Mouse (Mus musculus): ENCODE results near the gene Uso1.
A peak's percentile ranks its signal among the peaks of the same experiment; 100 is the strongest.

The Uso1 gene

DNA sequence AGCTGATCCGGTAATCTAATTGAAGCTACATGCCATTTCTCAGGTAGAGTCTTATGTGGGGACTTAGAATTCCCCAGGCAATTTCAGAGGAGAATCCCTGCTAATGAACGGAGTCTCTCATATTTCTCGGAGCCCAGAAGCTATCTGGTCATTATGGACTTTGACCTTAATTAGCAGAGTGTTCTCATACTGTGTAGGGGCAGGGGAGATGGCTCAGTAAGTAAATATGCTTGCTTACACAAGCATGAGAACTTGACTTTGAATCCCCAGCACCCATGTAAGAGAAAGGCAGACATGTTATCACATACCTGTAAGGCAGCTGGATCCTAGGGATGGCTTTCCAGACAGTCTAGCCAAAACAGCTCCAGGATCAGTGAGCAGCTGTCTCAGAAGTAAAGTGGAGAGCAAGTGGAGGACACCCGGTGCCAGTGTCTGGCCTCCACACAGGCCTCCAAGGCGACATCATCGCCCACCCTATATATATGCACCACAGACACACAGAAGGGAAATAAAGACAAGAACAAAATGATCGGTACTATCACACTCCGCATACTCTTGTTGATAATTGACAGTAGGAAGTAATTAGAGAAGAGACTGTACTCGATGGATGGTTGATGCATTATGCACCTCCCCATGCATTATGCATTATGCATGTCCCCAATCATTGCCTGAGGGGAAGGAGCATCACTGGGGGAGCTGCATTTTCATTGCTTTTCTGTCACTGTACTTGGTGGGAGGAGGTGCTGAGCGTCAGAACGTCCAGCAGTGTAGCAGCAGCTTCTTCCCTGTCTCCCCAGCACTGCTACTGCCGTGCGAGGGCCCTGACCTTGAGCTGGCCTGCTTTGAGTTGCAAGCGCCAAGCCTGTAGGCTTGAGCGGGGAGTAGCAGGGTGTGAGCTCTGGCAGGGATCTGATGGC, 59.4 kb downstream of the Uso1 start:
- DNase-seq (ENCODE audit: low spot score): no peak

DNA sequence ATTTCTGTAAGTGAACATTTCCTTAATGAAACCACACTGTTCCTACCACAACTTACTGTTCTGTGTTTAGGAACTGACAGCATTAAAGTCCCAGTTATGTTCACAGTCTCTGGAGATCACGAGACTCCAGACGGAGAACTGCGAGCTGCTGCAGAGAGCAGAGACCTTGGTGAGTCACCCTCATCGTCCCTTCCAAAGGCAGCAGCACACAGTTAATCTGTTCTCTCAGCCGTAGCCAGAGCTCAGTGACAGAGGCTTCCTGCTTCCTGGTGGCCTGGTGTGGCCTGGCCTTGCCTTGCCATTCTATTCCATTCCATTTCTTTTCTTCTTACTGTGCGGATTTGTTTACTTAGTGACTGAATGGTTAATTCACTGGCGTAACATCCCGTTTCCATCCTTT, 60.5 kb downstream of the Uso1 start:
- no peak for DNase-seq (ENCODE audit: low spot score)

GRCm38 (mm10) chr5:92204162-92205036, 66.7 kb downstream of the Uso1 start:
- no peak for DNase-seq (ENCODE audit: low spot score)

GRCm38 (mm10) chr5:92205184-92205583, 67.4 kb downstream of the Uso1 start:
- no peak for DNase-seq (ENCODE audit: low spot score)

DNA sequence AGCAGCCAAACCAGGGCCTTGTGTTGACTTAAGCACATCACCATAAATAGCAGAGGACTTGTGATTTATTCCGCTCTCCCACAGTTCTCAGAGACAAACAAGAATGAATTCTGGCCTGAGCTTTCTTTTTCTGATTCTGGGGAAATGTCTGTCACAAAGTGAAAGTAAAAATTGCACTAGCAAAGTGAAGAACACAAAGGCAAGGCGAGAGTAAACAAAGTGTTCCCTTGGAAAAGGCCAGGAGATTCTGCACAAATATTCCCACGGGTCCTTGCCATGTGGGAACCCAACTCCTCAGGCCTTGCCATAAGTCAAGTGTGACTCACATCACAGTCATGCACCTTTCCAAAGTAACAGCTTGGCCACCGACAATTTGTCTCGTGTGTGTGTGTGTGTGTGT, 68.0 kb downstream of the Uso1 start:
- no peak for DNase-seq (ENCODE audit: low spot score)

DNA sequence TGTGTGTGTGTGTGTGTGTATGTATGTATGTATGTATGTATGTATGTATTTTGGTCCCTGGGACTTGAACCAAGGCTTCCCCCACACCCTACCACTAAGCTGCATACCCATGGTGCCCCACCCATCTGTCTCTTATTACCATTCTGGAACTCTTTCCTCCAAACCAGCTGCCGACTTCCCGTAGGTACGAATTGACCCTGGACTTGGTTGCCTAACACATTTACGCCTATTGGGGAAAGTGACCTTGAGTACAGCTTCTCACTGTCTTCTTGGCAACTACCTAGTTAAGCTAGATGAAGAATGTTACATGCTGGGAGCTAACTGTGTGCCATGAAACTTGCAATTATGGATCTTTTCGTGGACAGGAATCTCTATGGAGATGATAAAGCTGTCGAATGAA, 68.4 kb downstream of the Uso1 start:
- no peak for DNase-seq (ENCODE audit: low spot score)

DNA sequence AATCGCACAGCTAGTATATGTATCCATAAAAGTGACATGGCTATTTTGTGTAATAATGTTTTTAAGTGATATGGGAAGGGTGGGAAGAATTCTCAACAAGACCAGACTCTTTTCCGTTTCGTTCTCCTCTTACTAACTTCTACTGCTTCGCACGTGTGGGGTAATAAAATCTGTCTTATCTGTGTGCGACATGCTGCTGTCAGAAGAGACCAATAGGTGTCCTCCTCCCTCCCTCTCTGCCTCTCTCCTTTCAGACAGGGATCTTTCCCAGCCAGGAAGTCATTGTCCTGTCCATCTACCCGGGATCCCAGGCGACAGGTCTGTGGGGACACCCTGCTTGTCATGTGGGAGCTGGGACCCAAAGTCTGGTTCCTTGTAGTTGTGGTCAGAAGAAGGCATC, 72.5 kb downstream of the Uso1 start:
- DNase-seq (ENCODE audit: low spot score): no peak

DNA sequence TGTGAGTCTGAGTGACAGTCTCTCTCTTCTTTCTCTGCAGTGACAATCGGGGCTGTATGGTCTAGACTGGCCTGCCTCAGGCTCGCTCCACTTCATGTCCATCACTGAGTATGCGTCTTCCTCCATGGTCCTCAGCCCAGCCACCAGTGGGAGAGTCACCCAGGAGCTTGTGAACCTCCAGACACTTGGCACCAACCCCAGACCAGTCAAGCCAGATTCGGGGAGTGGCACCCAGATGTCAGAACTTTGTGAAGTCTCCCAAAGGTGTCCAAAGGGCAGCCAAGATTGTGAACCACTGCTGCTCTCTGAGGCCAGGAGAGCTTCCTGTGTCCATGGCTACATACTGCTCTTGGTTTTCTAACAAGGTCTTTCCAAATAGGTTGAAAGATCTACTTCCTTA, 74.5 kb downstream of the Uso1 start:
- no peak for DNase-seq (ENCODE audit: low spot score)

DNA sequence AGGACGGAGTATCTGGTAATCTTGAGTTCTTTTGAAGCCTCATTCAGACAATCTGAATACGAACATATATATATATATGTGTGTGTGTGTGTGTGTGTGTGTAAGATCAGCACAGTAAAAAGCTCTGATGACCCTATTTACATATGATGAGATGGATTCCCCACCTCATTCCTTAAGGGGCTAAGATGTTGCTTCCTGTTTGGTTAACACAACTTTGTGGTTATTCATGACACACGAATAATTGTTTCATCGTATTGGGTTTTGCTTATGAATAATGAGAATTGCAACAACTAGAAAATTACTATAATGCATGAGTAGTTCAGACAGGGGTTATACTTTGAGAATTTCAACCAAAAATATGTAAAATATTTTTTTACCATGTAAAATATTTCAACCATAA, 77.6 kb downstream of the Uso1 start, which contains the start of gene U90926:
U90926 (minus strand) TSS at position 101 of the 400 bp plus-strand sequence.
- DNase-seq (ENCODE audit: low spot score): no peak

- no peak for DNase-seq (ENCODE audit: low spot score)
Observed at GRCm38 (mm10) chr5:92218915-92219793, 81.4 kb downstream of the Uso1 start.

DNA sequence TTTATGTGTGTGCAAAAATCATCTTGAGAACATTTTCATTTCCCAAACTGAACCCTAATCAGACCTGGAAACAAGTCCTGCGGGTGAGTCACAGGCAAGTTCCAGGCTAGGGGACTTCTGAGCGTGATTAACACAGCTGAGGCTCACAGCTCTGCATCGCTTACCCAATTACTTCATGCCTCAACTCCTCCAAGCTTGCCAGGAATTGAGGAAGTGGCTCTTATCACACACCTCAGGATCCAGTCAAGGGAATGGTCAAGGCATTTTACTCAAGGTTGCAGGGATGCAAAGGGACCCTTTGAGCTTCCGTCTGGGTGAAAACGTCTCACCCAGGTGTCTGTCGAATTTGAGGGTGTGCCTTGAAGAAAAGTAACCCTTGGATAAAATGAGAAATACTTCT, 82.1 kb downstream of the Uso1 start:
- DNase-seq (ENCODE audit: low spot score): no peak

GRCm38 (mm10) chr5:92220287-92220902, 82.7 kb downstream of the Uso1 start:
- DNase-seq (ENCODE audit: low spot score): no peak

DNA sequence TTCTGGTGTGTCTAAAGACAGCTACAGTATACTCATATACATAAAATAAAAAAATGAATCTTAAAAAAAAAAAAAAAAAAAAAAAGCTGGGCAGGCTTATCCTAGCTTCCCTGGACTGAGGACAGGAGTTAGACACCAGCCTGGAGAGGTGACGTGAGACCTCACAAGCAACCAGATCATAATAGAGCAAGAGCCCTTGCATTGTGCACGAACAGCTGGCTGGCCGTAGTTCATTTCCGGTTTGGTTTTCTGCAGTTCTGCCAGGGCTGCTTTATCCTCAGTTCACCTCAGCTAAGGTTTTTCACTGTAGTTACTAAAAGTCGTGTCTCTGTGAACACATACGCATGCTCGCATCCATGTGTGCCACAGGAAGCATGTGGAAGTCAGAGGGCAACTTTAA, 90.0 kb downstream of the Uso1 start:
- no peak for DNase-seq (ENCODE audit: low spot score)

DNA sequence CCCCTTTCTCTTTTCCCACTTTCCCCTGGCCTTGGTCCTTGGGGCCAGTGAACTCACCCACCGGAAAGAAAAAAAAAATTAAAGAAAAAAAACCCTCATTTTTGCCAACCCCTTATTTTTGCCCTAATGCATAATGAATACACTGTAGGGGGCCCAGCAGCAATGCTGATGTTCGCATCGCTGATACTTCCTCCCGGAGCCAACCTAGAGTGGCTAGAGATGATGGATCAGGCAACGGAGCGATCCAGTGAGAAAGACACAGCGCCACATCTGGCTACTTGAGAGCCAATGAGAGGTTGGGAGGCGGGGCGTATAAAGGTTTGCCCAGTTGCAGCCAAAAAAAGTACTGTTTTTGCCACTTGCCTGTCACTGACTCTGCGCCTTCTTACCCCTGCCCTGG, 91.0 kb downstream of the Uso1 start:
- no peak for DNase-seq (ENCODE audit: low spot score)

DNA sequence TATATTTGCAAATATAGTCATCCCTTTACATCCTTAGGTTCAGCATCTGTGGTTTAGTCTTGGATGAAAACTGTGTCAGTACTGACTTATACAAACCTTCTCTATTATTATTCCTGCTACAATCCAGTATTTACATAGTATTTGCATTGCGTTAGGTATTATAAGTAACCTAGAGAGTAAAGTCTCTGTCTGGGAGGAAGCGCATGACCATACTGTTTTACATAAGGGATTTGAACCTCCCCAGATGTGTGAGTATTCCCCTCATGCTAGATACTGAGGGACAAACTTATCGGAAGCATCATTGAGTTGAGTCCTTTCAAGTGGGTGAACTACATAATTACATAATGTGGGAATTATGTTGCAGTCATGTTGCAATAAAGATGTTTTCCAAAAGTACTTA, 91.8 kb downstream of the Uso1 start:
- no peak for DNase-seq (ENCODE audit: low spot score)

DNA sequence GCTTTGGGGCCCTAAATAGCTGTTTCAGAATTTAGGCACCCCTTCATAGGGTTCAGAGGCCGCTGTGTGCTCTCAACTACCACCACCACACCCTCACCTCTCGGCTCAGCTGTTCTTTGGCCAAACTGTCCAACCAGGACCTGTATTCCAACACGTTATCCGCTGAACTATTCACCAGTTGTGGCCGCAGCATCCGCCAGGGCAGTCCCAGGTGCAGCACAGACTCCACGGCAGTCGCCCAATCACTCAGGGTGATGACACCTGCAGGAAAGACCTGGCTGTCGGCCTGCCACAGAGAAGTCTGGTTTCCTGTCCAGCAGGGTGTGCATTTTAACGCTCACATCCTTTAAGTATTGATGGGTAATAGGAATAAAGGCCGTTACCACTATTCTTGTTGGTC, 92.6 kb downstream of the Uso1 start:
- DNase-seq (ENCODE audit: low spot score): no peak

DNA sequence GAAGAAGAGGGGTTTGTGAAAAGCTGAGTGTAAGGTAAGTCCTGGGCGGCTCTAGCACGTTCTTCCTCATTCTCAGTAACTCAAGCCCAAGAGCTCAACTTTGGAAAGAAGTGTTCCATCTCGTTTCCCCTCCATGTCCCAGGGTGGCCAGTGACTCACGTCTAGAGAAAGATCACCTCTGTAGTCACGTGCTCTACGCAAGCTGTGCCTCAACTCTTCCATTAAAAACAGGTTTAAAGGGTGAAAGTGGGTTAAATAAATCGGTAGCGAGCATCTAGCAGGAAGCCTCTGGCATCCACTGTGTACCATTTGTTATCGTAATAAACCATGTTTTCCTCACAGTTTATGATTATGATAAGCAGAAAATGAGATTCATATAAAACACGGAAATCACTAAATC, 94.1 kb downstream of the Uso1 start:
- no peak for DNase-seq (ENCODE audit: low spot score)

DNA sequence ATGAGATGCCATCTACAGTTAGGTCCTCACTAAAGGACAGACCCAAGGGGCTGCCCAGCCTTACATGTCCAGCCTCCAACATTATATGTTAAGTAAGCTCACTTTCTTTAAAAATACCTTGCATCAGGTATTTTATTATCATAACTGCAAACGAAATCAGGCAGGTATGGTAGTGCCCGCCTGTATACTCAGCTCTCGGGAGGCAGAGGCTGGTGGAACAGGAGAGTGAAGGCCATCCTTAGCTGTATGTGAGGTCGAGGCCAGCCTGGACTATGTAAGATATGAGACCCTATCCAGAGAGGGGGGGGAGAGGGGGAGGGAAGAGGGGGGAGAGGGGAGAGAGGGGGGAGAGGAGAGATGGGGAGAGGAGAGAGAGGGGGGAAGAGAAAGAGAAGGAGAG, 95.6 kb downstream of the Uso1 start:
- no peak for DNase-seq (ENCODE audit: low spot score)

- no peak for DNase-seq (ENCODE audit: low spot score)
Observed at GRCm38 (mm10) chr5:92234939-92235557, 97.3 kb downstream of the Uso1 start.

GRCm38 (mm10) chr5:92239333-92240232, 101.8 kb downstream of the Uso1 start:
- DNase-seq (ENCODE audit: low spot score): peak; percentile 55

All from ovary, postnatal 14 days (tissue).